Mouse (Mus musculus) hindbrain, embryonic 10.5 days (tissue): Measurements from ENCODE around the gene Mxi1. TPM values are rescaled to one million over a fixed set of nuclear protein-coding genes. Genes with fewer than 3 reads are reported as not detected.
A peak's percentile ranks its signal among the peaks of the same experiment; 100 is the strongest.

Experiments
- DNase-seq: peaks from one replicate; pipeline ENCODE4 v3.0.0-alpha.2; 2017; ENCODE audit warnings: low spot score
- H3K27ac ChIP-seq: fragments of 300-500 bp; sonication (generic); 2 replicates; pipeline ENCODE4 v1.5.1; 2016; ENCODE audit warnings: mild to moderate bottlenecking, moderate library complexity
- H3K27me3 ChIP-seq: fragments of 300-500 bp; sonication (generic); 2 replicates; pipeline ENCODE4 v1.6.1; 2016; ENCODE audit warnings: mild to moderate bottlenecking; ENCODE audit not compliant: poor library complexity, insufficient read depth, severe bottlenecking
- H3K36me3 ChIP-seq: fragments of 300-500 bp; sonication (generic); 2 replicates; pipeline ENCODE4 v1.6.1; 2016; ENCODE audit warnings: mild to moderate bottlenecking, moderate library complexity
- H3K4me1 ChIP-seq: fragments of 300-500 bp; sonication (generic); replicated peaks from 2 replicates; pipeline ENCODE4 v1.6.1; 2016; ENCODE audit warnings: mild to moderate bottlenecking
- H3K4me3 ChIP-seq: fragments of 300-500 bp; sonication (generic); 2 replicates; pipeline ENCODE4 v1.5.1; 2016; ENCODE audit warnings: mild to moderate bottlenecking, moderate library complexity
- H3K9me3 ChIP-seq: fragments of 300-500 bp; sonication (generic); 2 replicates; pipeline ENCODE4 v1.6.1; 2016; ENCODE audit warnings: mild to moderate bottlenecking, moderate library complexity
- WGBS: fragments of 180-500 bp; shearing (Covaris S2); methylation state at CpG from one replicate; pipeline ENCODE4 v1.1.7; 2016; 5-methylcytosine and 5-hydroxymethylcytosine counted together
- polyA plus RNA-seq: library from polyadenylated mRNA; unstranded; fragments of >200 nt; fragmentation: Nextera tagmentation; extraction: Ambion mirVana; gene quantifications from 2 replicates; pipeline ENCODE4 v1.2.1, GENCODE M21; 2016

The Mxi1 gene
- polyA plus RNA-seq, 1 experiment from 2014 or later = 47.9 TPM

GRCm38 (mm10) chr19:53421583-53422188 lies 111.4 kb downstream of the Mxi1 start:
- WGBS = 0% methylated on average over 6 of the region's 6 CpGs
- H3K9me3 ChIP-seq = no peaks in the 10 kb centered on the region
- peaks cover 35% of the 10 kb centered on the region for H3K4me1 ChIP-seq
- peak overlapping the region; percentile 61 for H3K4me3 ChIP-seq
- H3K27ac ChIP-seq = peak overlapping the region; percentile 86
- no peak for DNase-seq
- peaks cover 22% of the 10 kb centered on the region for H3K27me3 ChIP-seq
- no peaks in the 10 kb centered on the region for H3K36me3 ChIP-seq

GRCm38 (mm10) chr19:53422358-53423308 lies 112.3 kb downstream of the Mxi1 start:
- no peaks in the 10 kb centered on the region for H3K36me3 ChIP-seq
- no peak for DNase-seq
- H3K9me3 ChIP-seq = no peaks in the 10 kb centered on the region
- no peak overlapping the region for H3K4me3 ChIP-seq
- peaks cover 41% of the 10 kb centered on the region for H3K4me1 ChIP-seq
- no peak overlapping the region; the same call in 1 of the 2 replicates for H3K27ac ChIP-seq
- H3K27me3 ChIP-seq = peaks cover 22% of the 10 kb centered on the region
- 75% methylated on average over 18 of the region's 18 CpGs for WGBS

GRCm38 (mm10) chr19:53423341-53423753 lies 113.0 kb downstream of the Mxi1 start:
- no peak overlapping the region; the same call in 1 of the 2 replicates for H3K27ac ChIP-seq
- no peak for DNase-seq
- H3K27me3 ChIP-seq = peaks cover 22% of the 10 kb centered on the region
- 24% methylated on average over 17 of the region's 19 CpGs for WGBS
- no peaks in the 10 kb centered on the region for H3K36me3 ChIP-seq
- H3K9me3 ChIP-seq = no peaks in the 10 kb centered on the region
- no peak overlapping the region for H3K4me3 ChIP-seq
- peaks cover 41% of the 10 kb centered on the region for H3K4me1 ChIP-seq

- peaks cover 19% of the 10 kb centered on the region; the same call in 1 of the 2 replicates for H3K27me3 ChIP-seq
- no peak overlapping the region for H3K27ac ChIP-seq
- DNase-seq = no peak
- H3K9me3 ChIP-seq = no peaks in the 10 kb centered on the region
- H3K36me3 ChIP-seq = no peaks in the 10 kb centered on the region
- H3K4me3 ChIP-seq = no peak overlapping the region
- 65% methylated on average over 17 of the region's 17 CpGs for WGBS
- H3K4me1 ChIP-seq = peaks cover 41% of the 10 kb centered on the region
These were observed 113.6 kb downstream of the Mxi1 start for GRCm38 (mm10) chr19:53423816-53424465.

GRCm38 (mm10) chr19:53424629-53425028 lies 114.3 kb downstream of the Mxi1 start:
- peaks cover 41% of the 10 kb centered on the region for H3K4me1 ChIP-seq
- H3K27me3 ChIP-seq = peaks cover 19% of the 10 kb centered on the region; the same call in 1 of the 2 replicates
- H3K36me3 ChIP-seq = no peaks in the 10 kb centered on the region
- H3K4me3 ChIP-seq = no peak overlapping the region
- 64% methylated on average over 18 of the region's 18 CpGs for WGBS
- no peaks in the 10 kb centered on the region for H3K9me3 ChIP-seq
- DNase-seq = no peak
- peak overlapping the region; percentile 8; the same call in 1 of the 2 replicates for H3K27ac ChIP-seq

Other genes with a start within 250 kb of the Mxi1 start
- 45.9 and 56.5 TPM in 2 replicates for gene Add3, start 170.1 kb upstream of the Mxi1 start, polyA plus RNA-seq
- not detected in 2 replicates for gene Gm10197, start 61.2 kb downstream of the Mxi1 start, polyA plus RNA-seq
- 36.4 and 43.6 TPM in 2 replicates for gene Smndc1, start 80.1 kb downstream of the Mxi1 start, polyA plus RNA-seq
- gene Dusp5, start 218.6 kb downstream of the Mxi1 start, polyA plus RNA-seq = 3.8 and 4.7 TPM in 2 replicates